Mouse (Mus musculus) Patski (cell line): Measurements from ENCODE around the gene Dazap1. TPM values are rescaled to one million over a fixed set of nuclear protein-coding genes. Genes with fewer than 3 reads are reported as not detected.

Experiments used
- ATAC-seq: fragments of 100-300 bp; one replicate; pipeline ENCODE4 v1.8.0; 2021
- CTCF ChIA-PET: fragments of 350-600 bp; sonication (Branson Sonifier 250); formaldehyde crosslinking; loops from one replicate; lab custom pipeline; 2022; ENCODE audit warnings: inconsistent platforms; lab: Charles Lee
- POLR2A ChIA-PET: fragments of 350-600 bp; sonication (Branson Sonifier 250); formaldehyde crosslinking; loops from one replicate; lab custom pipeline; 2022; ENCODE audit warnings: antibody characterized with exemption, inconsistent platforms; lab: Charles Lee
- DNase-seq: peaks from one replicate; pipeline ENCODE4 v3.0.0-alpha.2; 2011; ENCODE audit warnings: low read depth, low spot score
- H3K27me3 ChIP-seq: fragments of 371-371 bp; one replicate; pipeline ENCODE4 v1.5.1; 2021
- CTCF ChIP-seq: fragments of 100-300 bp; IDR thresholded peaks from one replicate; pipeline ENCODE4 v1.5.1; 2021
- in situ Hi-C: fragments of 300-500 bp; cut with MboI; formaldehyde crosslinking; loops from 3 replicates; pipeline ENCODE4 v1.11.1; 2018; ENCODE audit warnings: low pct_unique_long_range_greater_than_20kb, mixed read lengths
- polyA plus RNA-seq: library from polyadenylated mRNA; unstranded; gene quantifications from one replicate; pipeline ENCODE4 v1.2.3, GENCODE M21; 2021

The Dazap1 gene
- polyA plus RNA-seq, 1 experiment from 2014 or later: 157 TPM

GRCm38 (mm10) chr10:80248971-80249640 lies 12.2 kb upstream of the Dazap1 start, which contains the start of gene Ndufs7:
Ndufs7 (plus strand) TSS chr10:80249121.
- CTCF ChIA-PET: interaction anchor here (1.4 kb wide), 1 partner anchor 74 kb away, joined by 6 read pairs; no protein-coding TSS in a partner anchor
- no peak for TF ChIP-seq CTCF
- in situ Hi-C loops: loop anchor here (5.0 kb wide), 1 partner anchor 72 kb away; the partner anchor contains the start of gene Efna2
- POLR2A ChIA-PET: interaction anchor here (0.6 to 1.7 kb wide), 4 partner anchors 8 to 81 kb away, joined by 3 to 6 read pairs (median 4); partner anchors contain the start of gene Gamt
- DNase-seq (peak; percentile 93), ATAC-seq (peak; percentile 66)
- H3K27me3 ChIP-seq: no peaks in the 10 kb centered on the region

- DNase-seq (no peak), ATAC-seq (no peak)
- no peaks in the 10 kb centered on the region for H3K27me3 ChIP-seq
- TF ChIP-seq CTCF: no peak
- POLR2A ChIA-PET: interaction anchor here (1.5 to 1.7 kb wide), 2 partner anchors 9 to 10 kb away, joined by 3 to 6 read pairs; partner anchors contain the start of gene Gamt
- in situ Hi-C loops: loop anchor here (10.0 kb wide), 1 partner anchor 265 kb away; the partner anchor contains the start of genes Cnn2 and Tmem259
- CTCF ChIA-PET: no interaction called here
These were observed 11.2 kb upstream of the Dazap1 start for GRCm38 (mm10) chr10:80250059-80250458.

GRCm38 (mm10) chr10:80250573-80250972 lies 10.7 kb upstream of the Dazap1 start:
- in situ Hi-C loops: loop anchor here (10.0 kb wide), 1 partner anchor 266 kb away; the partner anchor contains the start of genes Cnn2 and Tmem259
- DNase-seq (no peak), ATAC-seq (no peak)
- POLR2A ChIA-PET: interaction anchor here (0.6 to 1.7 kb wide), 2 partner anchors 10 to 82 kb away, joined by 4 to 6 read pairs; partner anchors contain the start of gene Gamt
- TF ChIP-seq CTCF: no peak
- no peaks in the 10 kb centered on the region for H3K27me3 ChIP-seq
- CTCF ChIA-PET: no interaction called here

- DNase-seq: no peak
- in situ Hi-C loops: loop anchor here (10.0 kb wide), 1 partner anchor 267 kb away; the partner anchor contains the start of genes Cnn2 and Tmem259
- ChIA-PET POLR2A (interaction anchor here (1.3 kb wide), 1 partner anchor 9 kb away, joined by 3 read pairs; the partner anchor contains the start of gene Gamt), CTCF (no interaction called here)
- TF ChIP-seq CTCF: no peak
- H3K27me3 ChIP-seq: no peaks in the 10 kb centered on the region
- no peak for ATAC-seq
These were observed 9.3 kb upstream of the Dazap1 start for GRCm38 (mm10) chr10:80252011-80252410.

- POLR2A ChIA-PET: no interaction called here
- no peak for TF ChIP-seq CTCF
- ATAC-seq: no peak
- CTCF ChIA-PET: no interaction called here
- DNase-seq: no peak
- in situ Hi-C loops: loop anchor here (10.0 kb wide), 1 partner anchor 268 kb away; the partner anchor contains the start of genes Cnn2 and Tmem259
- H3K27me3 ChIP-seq: no peaks in the 10 kb centered on the region
These were observed 8.6 kb upstream of the Dazap1 start for GRCm38 (mm10) chr10:80252493-80253274.

GRCm38 (mm10) chr10:80253551-80253950 lies 7.7 kb upstream of the Dazap1 start:
- no peak for DNase-seq
- ATAC-seq: no peak
- POLR2A ChIA-PET: interaction anchor here (0.8 to 1.1 kb wide), 3 partner anchors 10 to 187 kb away, joined by 3 to 4 read pairs (median 4); no protein-coding TSS in a partner anchor
- TF ChIP-seq CTCF: no peak
- H3K27me3 ChIP-seq: no peaks in the 10 kb centered on the region
- CTCF ChIA-PET: no interaction called here
- in situ Hi-C loops: loop anchor here (10.0 kb wide), 1 partner anchor 269 kb away; the partner anchor contains the start of genes Cnn2 and Tmem259

- CTCF ChIA-PET: interaction anchor here (0.6 to 1.1 kb wide), 2 partner anchors 8 to 9 kb away, joined by 3 read pairs; no protein-coding TSS in a partner anchor
- DNase-seq (no peak), ATAC-seq (no peak)
- POLR2A ChIA-PET: interaction anchor here (0.8 to 1.1 kb wide), 3 partner anchors 9 to 188 kb away, joined by 3 to 4 read pairs (median 4); no protein-coding TSS in a partner anchor
- TF ChIP-seq CTCF: no peak
- H3K27me3 ChIP-seq: no peaks in the 10 kb centered on the region
- in situ Hi-C loops: loop anchor here (10.0 kb wide), 1 partner anchor 270 kb away; the partner anchor contains the start of genes Cnn2 and Tmem259
These were observed 6.7 kb upstream of the Dazap1 start for GRCm38 (mm10) chr10:80254331-80255297.

- in situ Hi-C loops: loop anchor here (10.0 kb wide), 1 partner anchor 271 kb away; the partner anchor contains the start of genes Cnn2 and Tmem259
- no peak for TF ChIP-seq CTCF
- H3K27me3 ChIP-seq: no peaks in the 10 kb centered on the region
- ChIA-PET CTCF (no interaction called here), POLR2A (no interaction called here)
- ATAC-seq (no peak), DNase-seq (no peak)
These were observed 5.3 kb upstream of the Dazap1 start for GRCm38 (mm10) chr10:80255881-80256535.
